Mouse (Mus musculus): Measurements from ENCODE around the gene Atm. TPM values are rescaled to one million over a fixed set of nuclear protein-coding genes. Genes with fewer than 3 reads are reported as not detected.

The Atm gene
- total and polyA plus RNA-seq, 3 experiments, result 19.0 to 33.6 (median 22.8) TPM

- H3K79me2 ChIP-seq (replicated peaks; ENCODE audit: control insufficient read depth, extremely low read depth, insufficient read depth, poor library complexity, severe bottlenecking), result no peaks in the 10 kb centered on the region
- no peaks in the 10 kb centered on the region for H3K9me3 ChIP-seq (replicated peaks; ENCODE audit: low read length)
- no peak overlapping the region for H3K4me2 ChIP-seq (ENCODE audit: insufficient read depth, low read depth, poor library complexity, severe bottlenecking)
- H3K4me3 ChIP-seq (replicated peaks in 1 of 3; ENCODE audit: low read depth in 2 of 3, low read length in 2 of 3, poor library complexity in 1 of 3), result no peak overlapping the region
- in situ Hi-C loops (cut with MboI; ENCODE audit: low pct_ligation_motif_present, low pct_unique_long_range_greater_than_20kb, low sequenced_read_pairs) (no loop called here), dilution Hi-C loops (cut with MboI; ENCODE audit: extremely low pct_ligation_motif_present, extremely low pct_unique_long_range_greater_than_20kb, low sequenced_read_pairs) (no loop called here)
- H3K36me3 ChIP-seq (replicated peaks in 1 of 2; ENCODE audit: control insufficient read depth in 1 of 2, insufficient read depth in 1 of 2, low read length in 1 of 2), result no peaks in the 10 kb centered on the region
- H3K9ac ChIP-seq (ENCODE audit: insufficient read depth, low read depth), result no peak overlapping the region
- no peak for TF ChIP-seq NRF1 (IDR thresholded peaks at IDR 0.05; ENCODE audit: low read depth, low read length)
- no peak for TF ChIP-seq JUN (IDR thresholded peaks at IDR 0.05; ENCODE audit: insufficient read depth, low read depth, low read length)
- TF ChIP-seq JUND (conservative IDR thresholded peaks at IDR 0.05; ENCODE audit: low read depth, low read length), result no peak
- no peak for TF ChIP-seq POLR2AphosphoS2 (IDR thresholded peaks at IDR 0.05; ENCODE audit: low read depth, low read length)
- no peak for TF ChIP-seq ETS1 (conservative IDR thresholded peaks at IDR 0.05; ENCODE audit: low read depth, low read length)
- no peak for TF ChIP-seq IRF4 (IDR thresholded peaks at IDR 0.05; ENCODE audit: low read depth, low read length)
- no peak for TF ChIP-seq RCOR1 (conservative IDR thresholded peaks at IDR 0.05; ENCODE audit: low read depth, low read length)
- TF ChIP-seq CHD2 (IDR thresholded peaks at IDR 0.05; ENCODE audit: low read length), result no peak
- no peak for TF ChIP-seq ZNF384 (IDR thresholded peaks at IDR 0.05; ENCODE audit: low read depth, low read length)
- no peak for TF ChIP-seq HCFC1 (IDR thresholded peaks at IDR 0.05; ENCODE audit: low read depth, low read length)
- TF ChIP-seq UBTF (IDR thresholded peaks at IDR 0.05; ENCODE audit: low read depth, low read length), result no peak
- no peak for TF ChIP-seq TCF12 (IDR thresholded peaks at IDR 0.05; ENCODE audit: low read depth, low read length)
- no peak for TF ChIP-seq MAX (IDR thresholded peaks at IDR 0.05; ENCODE audit: low read length)
- no peak for TF ChIP-seq RAD21 (IDR thresholded peaks at IDR 0.05; ENCODE audit: low read depth, low read length)
- no peak for TF ChIP-seq MAZ (IDR thresholded peaks at IDR 0.05; ENCODE audit: low read depth, low read length)
- H3K4me1 ChIP-seq (ENCODE audit: control insufficient read depth in 1 of 2, insufficient read depth in 2 of 2), result peaks cover 7 to 26% of the 10 kb centered on the region in 2 experiments; a peak in 3 of 4 replicates
- H3K27ac ChIP-seq (ENCODE audit: insufficient read depth, low read depth), result no peak overlapping the region
- no peaks in the 10 kb centered on the region for H3K27me3 ChIP-seq (replicated peaks)
- no peak for DNase-seq (ENCODE audit: extremely low read depth)
These were observed 135.4 kb downstream of the Atm start for GRCm38 (mm10) chr9:53401146-53401545.

GRCm38 (mm10) chr9:53400696-53401095 is 135.8 kb downstream of the Atm start:
- in situ Hi-C loops (cut with MboI; ENCODE audit: low pct_ligation_motif_present, low pct_unique_long_range_greater_than_20kb, low sequenced_read_pairs) (no loop called here), dilution Hi-C loops (cut with MboI; ENCODE audit: extremely low pct_ligation_motif_present, extremely low pct_unique_long_range_greater_than_20kb, low sequenced_read_pairs) (no loop called here)
- peaks cover 7 to 24% of the 10 kb centered on the region in 2 experiments; a peak in 3 of 4 replicates for H3K4me1 ChIP-seq (ENCODE audit: control insufficient read depth in 1 of 2, insufficient read depth in 2 of 2)
- H3K27me3 ChIP-seq (replicated peaks), result no peaks in the 10 kb centered on the region
- no peak for DNase-seq (ENCODE audit: extremely low read depth)
- H3K27ac ChIP-seq (ENCODE audit: insufficient read depth, low read depth), result no peak overlapping the region
- H3K4me2 ChIP-seq (ENCODE audit: insufficient read depth, low read depth, poor library complexity, severe bottlenecking), result no peak overlapping the region
- no peak for TF ChIP-seq TBP (conservative IDR thresholded peaks at IDR 0.05; ENCODE audit: low read depth, low read length)
- no peak for TF ChIP-seq MAFK (IDR thresholded peaks at IDR 0.05; ENCODE audit: insufficient replicate concordance, low read length)
- no peak for TF ChIP-seq BHLHE40 (IDR thresholded peaks at IDR 0.05; ENCODE audit: low read depth, low read length)
- no peak for TF ChIP-seq MEF2A (IDR thresholded peaks at IDR 0.05; ENCODE audit: borderline replicate concordance, low read depth, low read length)
- TF ChIP-seq UBTF (IDR thresholded peaks at IDR 0.05; ENCODE audit: low read depth, low read length), result no peak
- no peak for TF ChIP-seq POLR2AphosphoS2 (IDR thresholded peaks at IDR 0.05; ENCODE audit: low read depth, low read length)
- no peak for TF ChIP-seq RCOR1 (conservative IDR thresholded peaks at IDR 0.05; ENCODE audit: low read depth, low read length)
- TF ChIP-seq SIN3A (IDR thresholded peaks at IDR 0.05; ENCODE audit: low read length), result no peak
- TF ChIP-seq CHD1 (IDR thresholded peaks at IDR 0.05; ENCODE audit: low read depth, low read length), result no peak
- TF ChIP-seq CTCF (conservative IDR thresholded peaks at IDR 0.05 in 1 of 2, IDR thresholded peaks at IDR 0.05 in 1 of 2; ENCODE audit: low read depth in 2 of 2, low read length in 2 of 2), result no peak
- no peak for TF ChIP-seq MXI1 (IDR thresholded peaks at IDR 0.05; ENCODE audit: low read depth, low read length)
- no peak for TF ChIP-seq ETS1 (conservative IDR thresholded peaks at IDR 0.05; ENCODE audit: low read depth, low read length)
- no peak for TF ChIP-seq KAT2A (IDR thresholded peaks at IDR 0.05; ENCODE audit: insufficient replicate concordance, low read length)
- TF ChIP-seq JUND (conservative IDR thresholded peaks at IDR 0.05; ENCODE audit: low read depth, low read length), result no peak
- no peaks in the 10 kb centered on the region for H3K9me3 ChIP-seq (replicated peaks; ENCODE audit: low read length)
- no peaks in the 10 kb centered on the region for H3K79me2 ChIP-seq (replicated peaks; ENCODE audit: control insufficient read depth, extremely low read depth, insufficient read depth, poor library complexity, severe bottlenecking)
- H3K36me3 ChIP-seq (replicated peaks in 1 of 2; ENCODE audit: control insufficient read depth in 1 of 2, insufficient read depth in 1 of 2, low read length in 1 of 2), result no peaks in the 10 kb centered on the region
- H3K4me3 ChIP-seq (replicated peaks in 1 of 3; ENCODE audit: low read depth in 2 of 3, low read length in 2 of 3, poor library complexity in 1 of 3), result no peak overlapping the region
- H3K9ac ChIP-seq (ENCODE audit: insufficient read depth, low read depth), result no peak overlapping the region

Data from CH12.LX (cell line).